Mouse (Mus musculus) cerebellum, adult 11-12 months (tissue): Measurements from ENCODE around the gene Tigd4.
A peak's percentile ranks its signal among the peaks of the same experiment; 100 is the strongest.
"Not testable (repeated sequence)": the region's sequence is repeated elsewhere in the genome, so short reads cannot be mapped to it uniquely, and the experiment has no call there.

Experiments used
- DNase-seq: peaks from one replicate; pipeline ENCODE4 v3.0.0; 2022

Gene Tigd4

GRCm38 (mm10) chr3:84593274-84593673 lies at the start of gene Tigd4:
Gene Tigd4, plus strand, starts transcription at chr3:84593574.
- DNase-seq = no peak

- no peak for DNase-seq
Observed at GRCm38 (mm10) chr3:84547177-84547576, 46.2 kb upstream of the Tigd4 start.

GRCm38 (mm10) chr3:84555780-84556179 lies 37.6 kb upstream of the Tigd4 start:
- DNase-seq = no peak

GRCm38 (mm10) chr3:84558301-84558700 lies 35.1 kb upstream of the Tigd4 start:
- DNase-seq = no peak

GRCm38 (mm10) chr3:84562911-84563310 lies 30.5 kb upstream of the Tigd4 start:
- DNase-seq = not testable (repeated sequence)

GRCm38 (mm10) chr3:84563415-84563814 lies 30.0 kb upstream of the Tigd4 start:
- no peak for DNase-seq

- no peak for DNase-seq
Observed at GRCm38 (mm10) chr3:84568540-84568939, 24.8 kb upstream of the Tigd4 start.

GRCm38 (mm10) chr3:84569587-84569986 lies 23.8 kb upstream of the Tigd4 start:
- DNase-seq = no peak

GRCm38 (mm10) chr3:84570501-84570900 lies 22.9 kb upstream of the Tigd4 start:
- no peak for DNase-seq

GRCm38 (mm10) chr3:84580716-84581115 lies 12.7 kb upstream of the Tigd4 start:
- no peak for DNase-seq

GRCm38 (mm10) chr3:84581696-84582022 lies 11.7 kb upstream of the Tigd4 start:
- DNase-seq = no peak

- DNase-seq = peak; percentile 95
Observed at GRCm38 (mm10) chr3:84582023-84582912, 11.1 kb upstream of the Tigd4 start, which contains the start of gene Arfip1. Gene Arfip1, minus strand, starts transcription at chr3:84582625.

- no peak for DNase-seq
Observed at GRCm38 (mm10) chr3:84582913-84583276, 10.5 kb upstream of the Tigd4 start.

GRCm38 (mm10) chr3:84586736-84587135 lies 6.6 kb upstream of the Tigd4 start:
- DNase-seq = no peak

GRCm38 (mm10) chr3:84594894-84595676 lies 1.7 kb downstream of the Tigd4 start:
- no peak for DNase-seq

GRCm38 (mm10) chr3:84595677-84596234 lies 2.4 kb downstream of the Tigd4 start:
- DNase-seq = no peak

GRCm38 (mm10) chr3:84597996-84598734 lies 4.8 kb downstream of the Tigd4 start:
- DNase-seq = no peak

GRCm38 (mm10) chr3:84598756-84599155 lies 5.4 kb downstream of the Tigd4 start:
- no peak for DNase-seq

GRCm38 (mm10) chr3:84601870-84602495 lies 8.6 kb downstream of the Tigd4 start:
- DNase-seq = no peak

GRCm38 (mm10) chr3:84602759-84603158 lies 9.4 kb downstream of the Tigd4 start:
- DNase-seq = no peak

GRCm38 (mm10) chr3:84603212-84603611 lies 9.8 kb downstream of the Tigd4 start:
- DNase-seq = no peak

- no peak for DNase-seq
Observed at GRCm38 (mm10) chr3:84610183-84610710, 16.9 kb downstream of the Tigd4 start.
